Mouse (Mus musculus) hindbrain, embryonic 12.5 days (tissue): ENCODE measurements around the gene Map3k20. TPM values are rescaled to one million over a fixed set of nuclear protein-coding genes. Genes with fewer than 3 reads are reported as not detected.

Experiments used
- ATAC-seq: fragments of 200-750 bp; cut with Nextera tagmentation; 2 replicates; pipeline ENCODE4 v1.8.0; 2017; ENCODE audit warnings: moderate TSS enrichment; ENCODE audit not compliant: low FRiP score
- H3K27ac ChIP-seq: fragments of 300-500 bp; sonication (generic); 2 replicates; pipeline ENCODE4 v1.5.1; 2016; ENCODE audit warnings: mild to moderate bottlenecking
- H3K27me3 ChIP-seq: fragments of 300-500 bp; sonication (generic); 2 replicates; pipeline ENCODE4 v1.6.1; 2016; ENCODE audit warnings: mild to moderate bottlenecking
- H3K36me3 ChIP-seq: fragments of 300-500 bp; sonication (generic); 2 replicates; pipeline ENCODE4 v1.6.1; 2016; ENCODE audit warnings: mild to moderate bottlenecking
- H3K4me1 ChIP-seq: fragments of 300-500 bp; sonication (generic); 2 replicates; pipeline ENCODE4 v1.6.1; 2016
- H3K4me2 ChIP-seq: fragments of 300-500 bp; sonication (generic); replicated peaks from 2 replicates; pipeline ENCODE4 v1.6.1; 2016; ENCODE audit warnings: mild to moderate bottlenecking
- H3K4me3 ChIP-seq: fragments of 300-500 bp; sonication (generic); 2 replicates; pipeline ENCODE4 v1.5.1; 2016; ENCODE audit warnings: mild to moderate bottlenecking
- H3K9ac ChIP-seq: fragments of 300-500 bp; sonication (generic); 2 replicates; pipeline ENCODE4 v1.6.1; 2016; ENCODE audit warnings: mild to moderate bottlenecking, moderate library complexity
- H3K9me3 ChIP-seq: fragments of 300-500 bp; sonication (generic); replicated peaks from 2 replicates; pipeline ENCODE4 v1.6.1; 2016; ENCODE audit warnings: mild to moderate bottlenecking
- WGBS: fragments of 180-500 bp; shearing (Covaris S2); methylation state at CpG from one replicate; pipeline ENCODE4 v1.1.7; 2016; 5-methylcytosine and 5-hydroxymethylcytosine counted together
- polyA plus RNA-seq: library from polyadenylated mRNA; unstranded; fragments of >200 nt; fragmentation: Nextera tagmentation; extraction: Ambion mirVana; gene quantifications from 2 replicates; pipeline ENCODE4 v1.2.1, GENCODE M21; 2016

The Map3k20 gene
- polyA plus RNA-seq, 1 experiment from 2014 or later, result 11.0 TPM

DNA sequence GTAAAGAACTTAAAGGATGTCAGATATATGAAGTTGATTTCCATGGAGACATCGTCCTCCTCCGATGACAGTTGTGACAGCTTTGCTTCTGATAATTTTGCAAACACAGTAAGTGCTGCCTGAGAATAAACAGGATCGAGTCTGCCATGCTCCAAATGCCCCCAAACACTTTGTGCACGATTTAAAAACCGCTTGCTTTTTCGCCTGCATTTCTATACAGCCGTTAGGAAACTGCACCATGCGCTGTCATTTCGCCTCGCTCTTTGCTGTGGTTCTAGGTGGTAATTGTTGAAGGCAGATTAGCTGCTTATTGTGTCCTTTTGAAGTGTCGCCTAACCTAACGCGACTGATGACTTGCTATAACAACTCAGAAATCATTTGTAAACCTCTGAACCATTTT lies 193.5 kb downstream of the Map3k20 start:
- Histone ChIP-seq H3K27ac (no peak overlapping the region), H3K9me3 (no peaks in the 10 kb centered on the region), H3K4me3 (no peak overlapping the region), H3K4me2 (no peak overlapping the region), H3K27me3 (peaks cover 7% of the 10 kb centered on the region; the same call in 1 of the 2 replicates), H3K9ac (no peak overlapping the region; the same call in 1 of the 2 replicates), H3K4me1 (peaks cover 35% of the 10 kb centered on the region), H3K36me3 (peaks cover 28% of the 10 kb centered on the region)
- no peak for ATAC-seq
- 67% methylated on average over 13 of the region's 13 CpGs for WGBS

DNA sequence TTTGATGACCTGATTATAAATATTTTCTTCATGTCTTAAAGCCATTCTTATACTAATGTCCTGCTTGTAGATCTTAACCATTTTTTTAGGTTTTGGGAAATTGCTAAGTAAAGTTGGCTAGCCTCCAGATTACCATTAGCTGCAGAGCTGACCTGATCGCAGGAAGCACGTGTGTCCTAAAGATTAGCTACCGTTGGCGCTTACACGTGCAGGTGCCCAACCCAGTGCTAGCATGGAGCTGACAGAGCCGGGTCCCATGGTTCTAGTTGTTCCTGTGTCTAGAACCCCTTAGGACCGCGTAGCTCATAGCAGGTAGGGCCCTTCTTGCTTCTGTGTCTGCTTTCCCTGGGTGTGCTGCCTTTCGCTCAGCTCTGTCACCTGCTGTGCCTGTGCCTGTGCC lies 194.4 kb downstream of the Map3k20 start:
- Histone ChIP-seq H3K4me2 (no peak overlapping the region), H3K27me3 (no peaks in the 10 kb centered on the region), H3K4me3 (no peak overlapping the region), H3K27ac (no peak overlapping the region), H3K36me3 (peaks cover 37% of the 10 kb centered on the region), H3K9me3 (no peaks in the 10 kb centered on the region), H3K4me1 (peaks cover 31% of the 10 kb centered on the region), H3K9ac (no peak overlapping the region)
- WGBS, result 94% methylated on average over 9 of the region's 9 CpGs
- ATAC-seq, result no peak

GRCm38 (mm10) chr2:72491650-72492049 lies 206.2 kb downstream of the Map3k20 start:
- Histone ChIP-seq H3K36me3 (no peaks in the 10 kb centered on the region), H3K27ac (no peak overlapping the region), H3K4me2 (no peak overlapping the region), H3K27me3 (0 out of 2 replicates have a peak, but pooled peaks cover 6% of the 10 kb centered on the region), H3K9ac (no peak overlapping the region), H3K4me3 (no peak overlapping the region), H3K9me3 (no peaks in the 10 kb centered on the region), H3K4me1 (no peaks in the 10 kb centered on the region)
- WGBS, result 50% methylated on average over 7 of the region's 7 CpGs
- ATAC-seq, result no peak

Other genes starting within 250 kb of the Map3k20 start
- gene Cdca7, start 190.5 kb downstream of the Map3k20 start, polyA plus RNA-seq, result 100 and 101 TPM in 2 replicates